Mouse (Mus musculus): ENCODE measurements at regions not wholly inside any gene's neighbourhood (a gene's known extent, or its start where the extent isn't known, plus 50 kb on each side); places are given as distances from the start of the nearest gene placed in this dataset.

DNA sequence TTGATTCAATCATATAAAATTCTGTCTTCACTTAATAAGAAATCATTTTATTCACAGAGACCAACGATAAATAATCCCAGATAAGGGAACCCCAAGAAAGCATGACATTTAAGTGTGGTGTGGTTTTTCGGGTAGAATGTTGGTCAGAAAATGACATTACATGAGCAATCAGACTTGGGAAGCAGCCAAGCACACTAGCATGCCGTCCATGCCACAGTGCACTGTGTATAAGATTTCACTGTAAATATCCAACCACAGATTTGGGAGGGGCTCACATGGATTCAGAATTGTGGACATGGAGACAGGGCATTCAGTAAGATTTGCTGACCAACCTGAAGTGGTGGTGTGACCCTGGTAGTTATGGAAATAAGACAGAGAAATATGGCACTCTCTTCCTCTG, 185.8 kb upstream of the Adamts5 start:
- no peak for ATAC-seq (replicated peaks; ENCODE audit: poor library complexity, severe bottlenecking)

DNA sequence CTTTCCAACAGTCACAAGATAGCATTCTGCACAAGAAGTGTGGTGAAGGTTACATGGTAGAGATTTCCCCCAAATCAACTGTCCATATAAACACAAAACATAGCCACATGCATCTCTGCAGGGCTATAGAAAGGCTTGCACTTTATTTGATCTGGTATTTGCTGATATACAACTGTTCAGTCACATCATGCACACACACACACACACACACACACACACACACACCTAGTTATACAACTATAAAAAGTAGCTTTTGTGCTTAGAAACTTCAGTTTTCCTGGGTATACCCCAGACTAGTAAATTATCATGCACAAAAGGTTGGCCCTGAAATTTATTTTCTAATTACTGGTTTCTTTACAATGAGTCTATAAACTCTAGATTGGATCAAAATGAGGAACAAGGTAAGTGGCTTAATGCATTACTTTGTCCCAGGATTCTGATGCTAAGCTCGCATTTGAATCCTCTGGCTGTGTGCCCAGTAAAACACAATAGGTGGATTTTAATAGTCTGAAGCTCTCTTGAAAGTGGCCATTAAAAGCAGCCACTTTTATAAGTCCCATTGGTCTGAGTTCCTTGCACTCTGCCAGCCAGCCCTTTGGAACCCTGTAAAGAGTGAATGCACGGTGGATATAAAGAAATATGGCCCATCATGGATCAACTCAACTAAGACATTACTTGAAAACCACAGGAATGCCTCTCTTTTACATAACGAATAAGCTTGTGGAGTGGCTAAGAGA, 166.2 kb upstream of the Adamts5 start:
- no peak for ATAC-seq (replicated peaks; ENCODE audit: poor library complexity, severe bottlenecking)

GRCm38 (mm10) chr16:86060087-86060486, 158.5 kb upstream of the Adamts5 start:
- ATAC-seq (replicated peaks; ENCODE audit: poor library complexity, severe bottlenecking) = no peak

GRCm38 (mm10) chr16:86044695-86045094, 143.1 kb upstream of the Adamts5 start:
- ATAC-seq (replicated peaks; ENCODE audit: poor library complexity, severe bottlenecking) = no peak

GRCm38 (mm10) chr16:86034772-86035171, 133.1 kb upstream of the Adamts5 start:
- no peak for ATAC-seq (replicated peaks; ENCODE audit: poor library complexity, severe bottlenecking)

DNA sequence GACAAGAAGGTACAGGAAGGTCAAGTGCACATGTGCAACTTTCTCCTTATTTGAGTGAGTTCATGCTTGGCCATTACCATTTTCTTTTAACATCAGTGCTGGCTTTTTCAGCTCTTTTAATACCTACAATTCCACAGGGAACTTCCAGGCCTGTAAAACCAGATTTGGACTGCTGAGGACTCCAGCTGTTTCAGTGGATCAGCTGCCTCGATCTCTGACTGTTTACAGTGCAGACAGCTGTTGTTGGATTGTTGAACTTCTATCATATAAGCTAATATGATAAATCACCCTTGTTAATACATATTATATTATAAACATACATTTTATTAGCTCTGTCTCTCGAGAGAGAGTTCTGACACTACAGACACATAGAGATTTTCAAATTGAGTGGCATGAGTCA, 126.1 kb upstream of the Adamts5 start:
- ATAC-seq (replicated peaks; ENCODE audit: poor library complexity, severe bottlenecking) = no peak

DNA sequence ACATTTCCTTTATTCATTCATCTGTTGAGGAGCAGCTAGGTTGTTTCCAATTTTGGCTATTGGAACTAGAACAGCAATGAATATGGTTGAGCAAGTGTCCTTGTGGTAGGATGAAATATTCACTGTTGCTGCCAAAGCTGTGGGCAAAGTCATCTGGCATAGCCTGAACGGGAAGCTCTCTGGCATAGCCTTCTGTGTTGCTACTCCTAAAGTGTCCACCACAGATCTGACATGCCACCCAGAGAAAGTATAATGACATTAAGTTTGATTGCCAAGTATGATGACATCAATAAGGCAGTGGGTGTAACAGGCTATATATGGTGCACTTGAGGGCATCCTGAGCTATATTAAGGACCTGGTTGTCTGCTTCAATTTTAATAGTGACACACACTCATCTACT, 113.7 kb upstream of the Adamts5 start:
- no peak for ATAC-seq (replicated peaks; ENCODE audit: poor library complexity, severe bottlenecking)

- no peak for ATAC-seq (replicated peaks; ENCODE audit: poor library complexity, severe bottlenecking)
Measured at GRCm38 (mm10) chr16:86011051-86011450, 109.4 kb upstream of the Adamts5 start.

- no peak for ATAC-seq (replicated peaks; ENCODE audit: poor library complexity, severe bottlenecking)
Measured at GRCm38 (mm10) chr16:86009638-86010329, 108.2 kb upstream of the Adamts5 start.

DNA sequence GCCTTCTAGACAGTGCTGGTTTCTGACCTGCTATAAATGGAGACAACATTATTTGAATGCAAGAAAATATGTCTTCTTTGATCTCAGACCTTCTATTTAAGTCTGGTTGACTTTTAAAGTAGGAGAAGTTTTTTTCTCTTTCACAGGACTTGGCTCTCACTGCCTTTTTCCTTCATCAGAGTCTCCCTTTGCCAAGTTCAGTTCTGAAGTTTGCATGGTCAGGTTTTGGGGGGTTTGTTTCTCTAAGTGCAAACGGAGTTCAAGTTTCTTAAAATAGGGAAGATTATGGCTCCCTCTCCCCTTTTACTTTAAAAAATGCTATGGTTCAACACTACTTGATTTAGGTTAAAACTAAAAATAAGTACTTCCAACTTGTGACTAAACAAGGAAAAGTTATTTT, 106.2 kb upstream of the Adamts5 start:
- ATAC-seq (replicated peaks; ENCODE audit: poor library complexity, severe bottlenecking) = no peak

DNA sequence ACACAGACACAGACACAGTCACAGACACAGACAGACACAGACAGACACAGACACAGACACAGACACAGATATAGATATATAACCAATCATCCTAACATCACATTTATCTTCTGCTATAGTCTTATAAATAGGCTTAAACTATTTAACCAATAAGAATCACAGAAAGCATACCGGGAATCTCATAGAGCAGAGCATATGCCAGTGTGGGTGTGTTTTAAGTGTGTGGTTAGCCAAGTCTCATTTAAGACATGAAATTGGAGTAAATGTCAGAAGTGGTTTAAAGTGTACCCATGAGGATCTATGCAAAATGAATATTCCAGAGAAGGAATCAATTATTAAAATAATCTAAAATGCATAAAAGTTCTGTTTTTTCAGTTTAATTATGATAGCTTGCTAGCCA, 99.2 kb upstream of the Adamts5 start:
- no peak for ATAC-seq (replicated peaks; ENCODE audit: poor library complexity, severe bottlenecking)

GRCm38 (mm10) chr16:85985841-85986240, 84.2 kb upstream of the Adamts5 start:
- no peak for ATAC-seq (replicated peaks; ENCODE audit: poor library complexity, severe bottlenecking)

DNA sequence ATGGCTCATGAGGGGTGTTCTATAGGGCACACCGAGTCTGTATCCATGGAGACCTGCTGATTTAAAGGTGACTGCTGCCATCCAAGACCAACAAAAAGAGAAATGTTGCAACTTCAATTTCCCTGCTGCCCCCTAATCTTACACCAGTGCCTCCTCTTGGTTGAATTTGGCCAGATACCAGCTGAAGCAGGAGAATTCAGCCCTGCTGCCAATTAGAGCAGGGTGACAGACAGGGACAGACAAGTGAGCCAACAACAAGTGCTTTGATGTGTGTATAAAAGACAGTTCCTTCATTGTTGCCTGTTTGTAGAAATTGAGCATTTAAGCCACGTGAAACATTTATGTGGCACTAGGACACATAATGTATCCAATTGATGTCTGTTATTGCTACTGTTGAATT, 75.5 kb upstream of the Adamts5 start:
- no peak for ATAC-seq (replicated peaks; ENCODE audit: poor library complexity, severe bottlenecking)

- ATAC-seq (replicated peaks; ENCODE audit: poor library complexity, severe bottlenecking) = no peak
Measured at GRCm38 (mm10) chr16:85966892-85967444, 65.3 kb upstream of the Adamts5 start.

- no peak for ATAC-seq (replicated peaks; ENCODE audit: poor library complexity, severe bottlenecking)
Measured at GRCm38 (mm10) chr16:85966251-85966650, 64.6 kb upstream of the Adamts5 start.

GRCm38 (mm10) chr16:85964352-85965210, 63.0 kb upstream of the Adamts5 start:
- ATAC-seq (replicated peaks; ENCODE audit: poor library complexity, severe bottlenecking) = no peak

GRCm38 (mm10) chr16:85956006-85956562, 54.5 kb upstream of the Adamts5 start:
- no peak for ATAC-seq (replicated peaks; ENCODE audit: poor library complexity, severe bottlenecking)

- ATAC-seq (replicated peaks; ENCODE audit: poor library complexity, severe bottlenecking) = no peak
Measured at GRCm38 (mm10) chr16:85951628-85952027, 50.0 kb upstream of the Adamts5 start.

Measured in granulocyte monocyte progenitor cell, adult 5-6 weeks (primary cell).